Mouse (Mus musculus): ENCODE measurements around the gene Srsf10. TPM values are rescaled to one million over a fixed set of nuclear protein-coding genes. Genes with fewer than 3 reads are reported as not detected.
A peak's percentile ranks its signal among the peaks of the same experiment; 100 is the strongest.

Gene Srsf10
- polyA plus RNA-seq, 1 experiment from 2014 or later: 259 TPM

GRCm38 (mm10) chr4:135828491-135828890, 27.1 kb upstream of the Srsf10 start:
- 13% methylated on average over 11 of the region's 11 CpGs for WGBS
- DNase-seq (ENCODE audit: low spot score) (peak; percentile 80), ATAC-seq (peak; percentile 55)
- H3K4me2 ChIP-seq (ENCODE audit: low read length): peak overlapping the region; percentile 2; the same call in 1 of the 2 replicates
- no peak overlapping the region for H3K4me3 ChIP-seq (ENCODE audit: low read depth, low read length)
- peak overlapping the region; percentile 35 for H3K27ac ChIP-seq (ENCODE audit: low read depth, low read length)
- H3K9me3 ChIP-seq (replicated peaks; ENCODE audit: control insufficient read depth, low read length): no peaks in the 10 kb centered on the region
- H3K4me1 ChIP-seq (ENCODE audit: control insufficient read depth, insufficient read depth, low read length): peaks cover 17% of the 10 kb centered on the region
- no peak overlapping the region for H3K9ac ChIP-seq (ENCODE audit: low read length)
- H3K27me3 ChIP-seq (replicated peaks; ENCODE audit: control insufficient read depth, insufficient read depth, low read length): no peaks in the 10 kb centered on the region
- H3K36me3 ChIP-seq (ENCODE audit: control insufficient read depth, insufficient read depth, low read length): no peaks in the 10 kb centered on the region

GRCm38 (mm10) chr4:135832070-135832469, 23.5 kb upstream of the Srsf10 start:
- H3K4me3 ChIP-seq (ENCODE audit: low read depth, low read length): no peak overlapping the region
- no peak overlapping the region for H3K9ac ChIP-seq (ENCODE audit: low read length)
- H3K27me3 ChIP-seq (replicated peaks; ENCODE audit: control insufficient read depth, insufficient read depth, low read length): no peaks in the 10 kb centered on the region
- no peaks in the 10 kb centered on the region for H3K9me3 ChIP-seq (replicated peaks; ENCODE audit: control insufficient read depth, low read length)
- ATAC-seq: no peak
- no peak overlapping the region for H3K27ac ChIP-seq (ENCODE audit: low read depth, low read length)
- 78% methylated on average over 11 of the region's 11 CpGs for WGBS
- H3K36me3 ChIP-seq (ENCODE audit: control insufficient read depth, insufficient read depth, low read length): no peaks in the 10 kb centered on the region
- no peak overlapping the region for H3K4me2 ChIP-seq (ENCODE audit: low read length)
- DNase-seq (ENCODE audit: low spot score): no peak
- peaks cover 22% of the 10 kb centered on the region for H3K4me1 ChIP-seq (ENCODE audit: control insufficient read depth, insufficient read depth, low read length)

GRCm38 (mm10) chr4:135833301-135834123, 22.0 kb upstream of the Srsf10 start:
- H3K27ac ChIP-seq (ENCODE audit: low read depth, low read length): peak overlapping the region; percentile 70
- H3K9me3 ChIP-seq (replicated peaks; ENCODE audit: control insufficient read depth, low read length): no peaks in the 10 kb centered on the region
- peaks cover 20% of the 10 kb centered on the region for H3K4me1 ChIP-seq (ENCODE audit: control insufficient read depth, insufficient read depth, low read length)
- peak; percentile 78 for DNase-seq (ENCODE audit: low spot score)
- peak overlapping the region; percentile 45; the same call in 1 of the 2 replicates for H3K9ac ChIP-seq (ENCODE audit: low read length)
- H3K4me3 ChIP-seq (ENCODE audit: low read depth, low read length): no peak overlapping the region
- peak; percentile 73 for ATAC-seq
- no peaks in the 10 kb centered on the region for H3K36me3 ChIP-seq (ENCODE audit: control insufficient read depth, insufficient read depth, low read length)
- H3K4me2 ChIP-seq (ENCODE audit: low read length): 0 out of 2 replicates have a peak overlapping the region, but pooled peaks have one; percentile 18
- no peaks in the 10 kb centered on the region for H3K27me3 ChIP-seq (replicated peaks; ENCODE audit: control insufficient read depth, insufficient read depth, low read length)
- 43% methylated on average over 12 of the region's 12 CpGs for WGBS

- H3K4me3 ChIP-seq (ENCODE audit: low read depth, low read length): no peak overlapping the region
- H3K9ac ChIP-seq (ENCODE audit: low read length): no peak overlapping the region
- DNase-seq (ENCODE audit: low spot score): no peak
- WGBS: 92% methylated on average over 8 of the region's 8 CpGs
- ATAC-seq: no peak
- H3K9me3 ChIP-seq (replicated peaks; ENCODE audit: control insufficient read depth, low read length): no peaks in the 10 kb centered on the region
- peak overlapping the region; percentile 70 for H3K27ac ChIP-seq (ENCODE audit: low read depth, low read length)
- H3K4me1 ChIP-seq (ENCODE audit: control insufficient read depth, insufficient read depth, low read length): peaks cover 14% of the 10 kb centered on the region
- no peaks in the 10 kb centered on the region for H3K27me3 ChIP-seq (replicated peaks; ENCODE audit: control insufficient read depth, insufficient read depth, low read length)
- no peak overlapping the region for H3K4me2 ChIP-seq (ENCODE audit: low read length)
- no peaks in the 10 kb centered on the region for H3K36me3 ChIP-seq (ENCODE audit: control insufficient read depth, insufficient read depth, low read length)
These were observed 21.3 kb upstream of the Srsf10 start for GRCm38 (mm10) chr4:135834124-135834717.

- no peak for ATAC-seq
- H3K27me3 ChIP-seq (replicated peaks; ENCODE audit: control insufficient read depth, insufficient read depth, low read length): no peaks in the 10 kb centered on the region
- H3K27ac ChIP-seq (ENCODE audit: low read depth, low read length): no peak overlapping the region
- H3K4me2 ChIP-seq (ENCODE audit: low read length): no peak overlapping the region
- no peak for DNase-seq (ENCODE audit: low spot score)
- H3K36me3 ChIP-seq (ENCODE audit: control insufficient read depth, insufficient read depth, low read length): no peaks in the 10 kb centered on the region
- no peaks in the 10 kb centered on the region for H3K9me3 ChIP-seq (replicated peaks; ENCODE audit: control insufficient read depth, low read length)
- WGBS: 75% methylated on average over 3 of the region's 3 CpGs
- H3K9ac ChIP-seq (ENCODE audit: low read length): no peak overlapping the region
- H3K4me3 ChIP-seq (ENCODE audit: low read depth, low read length): no peak overlapping the region
- H3K4me1 ChIP-seq (ENCODE audit: control insufficient read depth, insufficient read depth, low read length): peaks cover 2% of the 10 kb centered on the region; the same call in 1 of the 2 replicates
These were observed 16.6 kb upstream of the Srsf10 start for GRCm38 (mm10) chr4:135838925-135839292.

GRCm38 (mm10) chr4:135839293-135840011, 16.1 kb upstream of the Srsf10 start:
- no peaks in the 10 kb centered on the region for H3K9me3 ChIP-seq (replicated peaks; ENCODE audit: control insufficient read depth, low read length)
- WGBS: 92% methylated on average over 21 of the region's 21 CpGs
- no peaks in the 10 kb centered on the region for H3K36me3 ChIP-seq (ENCODE audit: control insufficient read depth, insufficient read depth, low read length)
- H3K9ac ChIP-seq (ENCODE audit: low read length): no peak overlapping the region
- H3K4me1 ChIP-seq (ENCODE audit: control insufficient read depth, insufficient read depth, low read length): no peaks in the 10 kb centered on the region
- no peaks in the 10 kb centered on the region for H3K27me3 ChIP-seq (replicated peaks; ENCODE audit: control insufficient read depth, insufficient read depth, low read length)
- ATAC-seq: no peak
- no peak for DNase-seq (ENCODE audit: low spot score)
- no peak overlapping the region for H3K4me3 ChIP-seq (ENCODE audit: low read depth, low read length)
- H3K4me2 ChIP-seq (ENCODE audit: low read length): no peak overlapping the region
- no peak overlapping the region for H3K27ac ChIP-seq (ENCODE audit: low read depth, low read length)

GRCm38 (mm10) chr4:135844400-135844799, 11.1 kb upstream of the Srsf10 start:
- Histone ChIP-seq H3K9ac (ENCODE audit: low read length) (no peak overlapping the region), H3K4me3 (ENCODE audit: low read depth, low read length) (no peak overlapping the region), H3K36me3 (ENCODE audit: control insufficient read depth, insufficient read depth, low read length) (no peaks in the 10 kb centered on the region), H3K4me1 (ENCODE audit: control insufficient read depth, insufficient read depth, low read length) (no peaks in the 10 kb centered on the region), H3K9me3 (replicated peaks; ENCODE audit: control insufficient read depth, low read length) (no peaks in the 10 kb centered on the region), H3K27me3 (replicated peaks; ENCODE audit: control insufficient read depth, insufficient read depth, low read length) (no peaks in the 10 kb centered on the region), H3K27ac (ENCODE audit: low read depth, low read length) (no peak overlapping the region), H3K4me2 (ENCODE audit: low read length) (no peak overlapping the region)
- ATAC-seq (no peak), DNase-seq (ENCODE audit: low spot score) (no peak)
- WGBS: 83% methylated on average over 6 of the region's 6 CpGs

- Histone ChIP-seq H3K4me1 (ENCODE audit: control insufficient read depth, insufficient read depth, low read length) (peaks cover 11% of the 10 kb centered on the region), H3K4me3 (ENCODE audit: low read depth, low read length) (no peak overlapping the region), H3K27ac (ENCODE audit: low read depth, low read length) (no peak overlapping the region), H3K36me3 (ENCODE audit: control insufficient read depth, insufficient read depth, low read length) (no peaks in the 10 kb centered on the region), H3K9me3 (replicated peaks; ENCODE audit: control insufficient read depth, low read length) (no peaks in the 10 kb centered on the region), H3K9ac (ENCODE audit: low read length) (no peak overlapping the region), H3K4me2 (ENCODE audit: low read length) (no peak overlapping the region), H3K27me3 (replicated peaks; ENCODE audit: control insufficient read depth, insufficient read depth, low read length) (no peaks in the 10 kb centered on the region)
- DNase-seq (ENCODE audit: low spot score) (no peak), ATAC-seq (no peak)
- 67% methylated on average over 5 of the region's 5 CpGs for WGBS
These were observed 8.0 kb upstream of the Srsf10 start for GRCm38 (mm10) chr4:135847581-135847980.
